Mouse (Mus musculus) adrenal gland (tissue): ENCODE results near the gene Prss30.
"Not testable (repeated sequence)": the region's sequence is repeated elsewhere in the genome, so short reads cannot be mapped to it uniquely, and the experiment has no call there.

ENCODE experiments used
- intact Hi-C: fragments of 180-260 bp; cut with DNase I; formaldehyde crosslinking; loops from one replicate; pipeline ENCODE4 v1.15.1; 2025

Gene Prss30

GRCm38 (mm10) chr17:23989802-23990201, 9.4 kb upstream of the Prss30 start:
- intact Hi-C loops: no loop called here

- intact Hi-C loops: no loop called here
These were observed 4.6 kb upstream of the Prss30 start for GRCm38 (mm10) chr17:23984989-23985388.

GRCm38 (mm10) chr17:23982912-23983311, 2.5 kb upstream of the Prss30 start:
- intact Hi-C loops: no loop called here

- intact Hi-C loops: no loop called here
These were observed 895 bp downstream of the Prss30 start for GRCm38 (mm10) chr17:23979471-23979870.

GRCm38 (mm10) chr17:23976665-23977064, 3.7 kb downstream of the Prss30 start:
- intact Hi-C loops: no loop called here

- intact Hi-C loops: no loop called here
These were observed 9.1 kb downstream of the Prss30 start for GRCm38 (mm10) chr17:23971315-23971714.

- intact Hi-C loops: loop anchor here (2.0 to 10.0 kb wide), 2 partner anchors 26 to 194 kb away; partner anchors contain the start of gene Flywch1
These were observed 11.1 kb downstream of the Prss30 start for GRCm38 (mm10) chr17:23969231-23969630.

- intact Hi-C loops: loop anchor here (2.0 to 10.0 kb wide), 2 partner anchors 26 to 194 kb away; partner anchors contain the start of gene Flywch1
These were observed 11.6 kb downstream of the Prss30 start for GRCm38 (mm10) chr17:23968780-23969179.

GRCm38 (mm10) chr17:23966658-23967401, 13.5 kb downstream of the Prss30 start:
- intact Hi-C loops: loop anchor here (10.0 kb wide), 1 partner anchor 192 kb away; the partner anchor contains the start of gene Flywch1

- intact Hi-C loops: loop anchor here (10.0 kb wide), 1 partner anchor 191 kb away; the partner anchor contains the start of gene Flywch1
These were observed 14.5 kb downstream of the Prss30 start for GRCm38 (mm10) chr17:23965805-23966425.

GRCm38 (mm10) chr17:23961573-23962122, 18.7 kb downstream of the Prss30 start:
- intact Hi-C loops: loop anchor here (2.0 to 10.0 kb wide), 3 partner anchors 87 to 187 kb away; partner anchors contain the start of gene Flywch1

- intact Hi-C loops: loop anchor here (2.0 to 10.0 kb wide), 3 partner anchors 85 to 185 kb away; partner anchors contain the start of gene Flywch1
These were observed 20.2 kb downstream of the Prss30 start for GRCm38 (mm10) chr17:23960084-23960738.

- intact Hi-C loops: no loop called here
These were observed 25.2 kb downstream of the Prss30 start, which contains the start of gene Sbpl for GRCm38 (mm10) chr17:23955174-23955573. Gene Sbpl (minus strand): TSS chr17:23955274.

GRCm38 (mm10) chr17:23950828-23951227, 29.5 kb downstream of the Prss30 start:
- intact Hi-C loops: not testable (repeated sequence)

- intact Hi-C loops: no loop called here
These were observed 31.3 kb downstream of the Prss30 start for GRCm38 (mm10) chr17:23949068-23949467.

GRCm38 (mm10) chr17:23947486-23947885, 32.9 kb downstream of the Prss30 start:
- intact Hi-C loops: not testable (repeated sequence)

GRCm38 (mm10) chr17:23941372-23941771, 39.0 kb downstream of the Prss30 start, which contains the start of gene Sbp:
Gene Sbp (plus strand): TSS chr17:23941672.
- intact Hi-C loops: no loop called here

- intact Hi-C loops: no loop called here
These were observed 49.2 kb downstream of the Prss30 start for GRCm38 (mm10) chr17:23931157-23931556.

- intact Hi-C loops: no loop called here
These were observed 55.3 kb downstream of the Prss30 start for GRCm38 (mm10) chr17:23925090-23925493.

GRCm38 (mm10) chr17:23924531-23925007, 55.8 kb downstream of the Prss30 start:
- intact Hi-C loops: no loop called here
